ENCODE assay signal across 12 mouse cellular contexts in genomic region chr16:74597735-74598340, GRCm38 (mm10).
DNase-seq lines count a peak whose midpoint lies in the region; ATAC-seq and TF ChIP-seq lines count a peak whose summit lies in the region.
"Had no signal": no experiment of that assay in that cellular context is flagged by ENCODE, and none has a peak within 500 bp of the region (broad histone marks: within the 10 kb centered on the region; RNA-seq: fewer than 3 reads in every experiment).

No protein-coding gene starts in this region.

- no peak overlapping the region for H3K4me2 ChIP-seq in lung, embryonic 14.5 days

- peaks cover 2% of the 10 kb centered on the region; the same call in 1 of the 2 replicates for H3K4me1 ChIP-seq in lung, embryonic 14.5 days (ENCODE audit: insufficient read depth)

- no peak overlapping the region for H3K9ac ChIP-seq in lung, embryonic 14.5 days
- H3K9ac ChIP-seq: liver, postnatal 0 days had no signal

- no peaks in the 10 kb centered on the region for H3K36me3 ChIP-seq in lung, embryonic 14.5 days (ENCODE audit: insufficient read depth)

- intact Hi-C loops in gastrocnemius, postnatal 36 days (cut with DNase I), result no loop called here

- no peaks in the 10 kb centered on the region for H3K27me3 ChIP-seq in lung, embryonic 14.5 days (ENCODE audit: insufficient read depth, low read length)

- no peak overlapping the region for H3K4me3 ChIP-seq in lung, embryonic 14.5 days (ENCODE audit: low read depth, low read length)

- ATAC-seq in lung, embryonic 14.5 days (ENCODE audit: insufficient read depth), result peak; percentile 98
- ATAC-seq: liver, postnatal 0 days had no signal

- 31% methylated on average over 4 of the region's 4 CpGs for WGBS in lung, embryonic 14.5 days

- peak; percentile 77 to 82 for DNase-seq in cerebellum, postnatal 10 days
- DNase-seq in cerebellum, adult 18-20 months, result no peak
- DNase-seq in kidney, postnatal 14 days, result peak; percentile 41
- no peak for DNase-seq in kidney, adult 11 months
- DNase-seq in brain, embryonic 18.5 days (ENCODE audit: low read depth, low spot score), result peak; percentile 72
- peak; percentile 86 for DNase-seq in lung, embryonic 14.5 days
- DNase-seq in retina, embryonic 14.5 days (ENCODE audit: low spot score), result no peak
- no peak for DNase-seq in gastrocnemius, postnatal 36 days
- DNase-seq: embryo, embryonic 11 days; heart, adult 18-20 months; liver, postnatal 0 days; retina, postnatal 1 day had no signal

- H3K27ac ChIP-seq in lung, embryonic 14.5 days (ENCODE audit: low read depth), result peak overlapping the region; percentile 42; the same call in 1 of the 2 replicates

- no peaks in the 10 kb centered on the region for H3K9me3 ChIP-seq in lung, embryonic 14.5 days (ENCODE audit: low read depth, low read length)

- TF ChIP-seq CTCF in lung, embryonic 14.5 days (IDR thresholded peaks at IDR 0.05; ENCODE audit: low read depth), result no peak

Comparison
In these comparisons a context has a peak if more than half of its experiments do, and no peak if none do; other contexts are left out.
1. DNase-seq: peak in cerebellum, postnatal 10 days (2 of 2), kidney, postnatal 14 days (single experiment), brain, embryonic 18.5 days (single experiment) and lung, embryonic 14.5 days (single experiment); none in cerebellum, adult 18-20 months (0 of 2), kidney, adult 11 months (single experiment), retina, embryonic 14.5 days (single experiment) and gastrocnemius, postnatal 36 days (0 of 2).